Comparison of ENCODE assay signal across 17 mouse cellular contexts in the genomic region with DNA sequence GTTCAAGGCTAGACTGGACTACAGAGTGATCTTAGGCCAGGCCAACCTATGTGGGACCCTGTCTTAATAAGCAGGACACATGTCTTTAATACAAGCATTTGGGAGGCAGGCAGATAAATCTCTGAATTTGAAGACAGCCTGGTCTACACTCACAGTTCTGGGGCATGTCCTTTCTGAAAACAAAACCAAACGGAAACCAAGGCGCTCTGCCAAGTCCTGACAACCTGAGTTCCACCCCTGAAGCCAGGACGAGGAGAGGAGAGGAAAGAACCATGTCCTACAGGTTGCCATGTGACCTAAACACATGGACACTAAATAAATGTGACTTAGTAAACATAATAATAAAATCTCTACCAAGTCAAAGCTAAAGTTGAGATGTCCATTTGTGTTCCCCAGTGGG. TPM values are rescaled to one million over a fixed set of nuclear protein-coding genes. Genes with fewer than 3 reads are reported as not detected.
DNase-seq lines count a peak whose midpoint lies in the region; ATAC-seq lines count a peak whose summit lies in the region.
"Had no signal": no experiment of that assay in that cellular context is flagged by ENCODE, and none has a peak within 500 bp of the region (broad histone marks: within the 10 kb centered on the region; RNA-seq: fewer than 3 reads in every experiment).

No protein-coding gene starts in this region.

- H3K4me1 ChIP-seq in heart, embryonic 16.5 days (ENCODE audit: control insufficient read depth, insufficient read depth, low read length), result peaks cover 39% of the 10 kb centered on the region
- no peaks in the 10 kb centered on the region for H3K4me1 ChIP-seq in midbrain, embryonic 11.5 days (ENCODE audit: control insufficient read depth, insufficient read depth, low read length)
- H3K4me1 ChIP-seq: embryonic facial prominence, embryonic 10.5 days; hindbrain, embryonic 15.5 days; midbrain, embryonic 12.5 days had no signal

- no peak overlapping the region for H3K9ac ChIP-seq in heart, embryonic 16.5 days (ENCODE audit: low read length)
- H3K9ac ChIP-seq in midbrain, embryonic 11.5 days (ENCODE audit: low read length), result no peak overlapping the region
- H3K9ac ChIP-seq: hindbrain, embryonic 15.5 days; limb, embryonic 13.5 days; lung, embryonic 14.5 days; midbrain, embryonic 12.5 days had no signal

- H3K4me3 ChIP-seq in heart, embryonic 16.5 days (ENCODE audit: low read length), result no peak overlapping the region
- H3K4me3 ChIP-seq in midbrain, embryonic 11.5 days (ENCODE audit: low read depth, low read length), result no peak overlapping the region
- H3K4me3 ChIP-seq: embryonic facial prominence, embryonic 10.5 days; hindbrain, embryonic 15.5 days; limb, embryonic 13.5 days; midbrain, embryonic 12.5 days; myocyte had no signal

- no peak for ATAC-seq in heart, embryonic 16.5 days (replicated peaks; ENCODE audit: extremely low read depth, insufficient read depth, low FRiP score)
- ATAC-seq in midbrain, embryonic 11.5 days (ENCODE audit: low FRiP score), result no peak

- WGBS in heart, embryonic 16.5 days, result 35% methylated on average over 3 of the region's 3 CpGs
- WGBS in midbrain, embryonic 11.5 days, result 88% methylated on average over 3 of the region's 3 CpGs

- 0 out of 2 replicates have a peak, but pooled peaks cover 10% of the 10 kb centered on the region for H3K36me3 ChIP-seq in heart, embryonic 16.5 days (ENCODE audit: control insufficient read depth, insufficient read depth)
- peaks cover 3% of the 10 kb centered on the region; the same call in 1 of the 2 replicates for H3K36me3 ChIP-seq in midbrain, embryonic 11.5 days (ENCODE audit: control insufficient read depth, insufficient read depth, low read length)
- H3K36me3 ChIP-seq: hindbrain, embryonic 15.5 days had no signal

- no peaks in the 10 kb centered on the region for H3K27me3 ChIP-seq in heart, embryonic 16.5 days (ENCODE audit: control insufficient read depth, insufficient read depth, low read length)
- no peaks in the 10 kb centered on the region for H3K27me3 ChIP-seq in midbrain, embryonic 11.5 days (ENCODE audit: control insufficient read depth, insufficient read depth, low read length)
- H3K27me3 ChIP-seq: CH12.LX; hindbrain, embryonic 15.5 days; limb, embryonic 13.5 days; midbrain, embryonic 12.5 days had no signal

- no peaks in the 10 kb centered on the region for H3K9me3 ChIP-seq in heart, embryonic 16.5 days (replicated peaks; ENCODE audit: control insufficient read depth, low read length)
- no peaks in the 10 kb centered on the region for H3K9me3 ChIP-seq in midbrain, embryonic 11.5 days (ENCODE audit: control insufficient read depth, low read length)
- H3K9me3 ChIP-seq: embryonic facial prominence, embryonic 10.5 days; hindbrain, embryonic 15.5 days; limb, embryonic 13.5 days; midbrain, embryonic 12.5 days had no signal

- peak overlapping the region; percentile 50 for H3K27ac ChIP-seq in heart, embryonic 16.5 days (ENCODE audit: low read length)
- no peak overlapping the region for H3K27ac ChIP-seq in midbrain, embryonic 11.5 days (ENCODE audit: low read depth, low read length)
- H3K27ac ChIP-seq: embryonic facial prominence, embryonic 10.5 days; hindbrain, embryonic 15.5 days; kidney, postnatal 0 days; limb, embryonic 13.5 days; midbrain, embryonic 12.5 days had no signal

- DNase-seq in kidney, adult 11 months, result peak; percentile 23
- DNase-seq in kidney, adult 9 months, result no peak
- DNase-seq in urinary bladder, postnatal 14 days (ENCODE audit: low spot score), result peak; percentile 29
- no peak for DNase-seq in urinary bladder, postnatal 25 days (ENCODE audit: low spot score)
- no peak for DNase-seq in frontal cortex, postnatal 14 days (ENCODE audit: low spot score in 2 of 2)
- no peak for DNase-seq in midbrain, embryonic 11.5 days (ENCODE audit: low spot score, missing footprints)
- DNase-seq: cerebellum, postnatal 14 days; lung, embryonic 14.5 days; right cerebral cortex, postnatal 14 days had no signal

- H3K4me2 ChIP-seq in heart, embryonic 16.5 days (ENCODE audit: low read depth, low read length), result no peak overlapping the region
- H3K4me2 ChIP-seq in midbrain, embryonic 11.5 days, result no peak overlapping the region
- H3K4me2 ChIP-seq: hindbrain, embryonic 15.5 days; limb, embryonic 13.5 days; lung, embryonic 14.5 days; midbrain, embryonic 12.5 days had no signal

RNA-seq across cellular contexts. Expression of a gene that starts 11.7 kb away (rescaled TPM):
- 21.6 and 21.8 TPM in 2 replicates for polyA plus RNA-seq in heart, embryonic 16.5 days (2015; fragmentation: Nextera tagmentation; extraction: Ambion mirVana)
- 22.1 and 25.0 TPM in 2 replicates for polyA plus RNA-seq in midbrain, embryonic 11.5 days (2014; fragmentation: Nextera tagmentation; extraction: Ambion mirVana)

RNA-seq across cellular contexts. Expression of a gene that starts 50.0 kb away (rescaled TPM):
- polyA plus RNA-seq in heart, embryonic 16.5 days (2015; fragmentation: Nextera tagmentation; extraction: Ambion mirVana), result 5.5 and 6.0 TPM in 2 replicates
- 20.6 and 20.7 TPM in 2 replicates for polyA plus RNA-seq in midbrain, embryonic 11.5 days (2014; fragmentation: Nextera tagmentation; extraction: Ambion mirVana)

Comparison
In these comparisons a context has a peak if more than half of its experiments do, and no peak if none do; other contexts are left out.
1. DNase-seq: peak in kidney, adult 11 months (single experiment) and urinary bladder, postnatal 14 days (single experiment); none in kidney, adult 9 months (single experiment), urinary bladder, postnatal 25 days (single experiment), frontal cortex, postnatal 14 days (0 of 2) and midbrain, embryonic 11.5 days (single experiment).